Mouse (Mus musculus) intestine, postnatal 0 days (tissue): ENCODE measurements around the gene Xkr8. TPM values are rescaled to one million over a fixed set of nuclear protein-coding genes. Genes with fewer than 3 reads are reported as not detected.
"Not testable (repeated sequence)": the region's sequence is repeated elsewhere in the genome, so short reads cannot be mapped to it uniquely, and the experiment has no call there.

Experiments used
- ATAC-seq: fragments of 200-750 bp; cut with Nextera tagmentation; 2 replicates; pipeline ENCODE4 v1.8.0; 2017; ENCODE audit warnings: mild to moderate bottlenecking, moderate TSS enrichment, moderate library complexity
- H3K27ac ChIP-seq: fragments of 300-500 bp; sonication (generic); 2 replicates; pipeline ENCODE4 v1.5.1; 2014; ENCODE audit warnings: mild to moderate bottlenecking, low read depth, low read length, moderate library complexity
- H3K27me3 ChIP-seq: fragments of 300-500 bp; sonication (generic); replicated peaks from 2 replicates; pipeline ENCODE4 v1.6.1; 2014; ENCODE audit warnings: low read length, mixed read lengths; ENCODE audit not compliant: control insufficient read depth, insufficient read depth
- H3K36me3 ChIP-seq: fragments of 300-500 bp; sonication (generic); 2 replicates; pipeline ENCODE4 v1.6.1; 2014; ENCODE audit warnings: mild to moderate bottlenecking, moderate library complexity; ENCODE audit not compliant: control insufficient read depth, insufficient read depth
- H3K4me1 ChIP-seq: fragments of 300-500 bp; sonication (generic); replicated peaks from 2 replicates; pipeline ENCODE4 v1.6.1; 2014; ENCODE audit warnings: antibody characterized with exemption, low read length, mixed read lengths; ENCODE audit not compliant: control insufficient read depth, insufficient read depth
- H3K4me2 ChIP-seq: fragments of 300-500 bp; sonication (generic); replicated peaks from 2 replicates; pipeline ENCODE4 v1.6.1; 2014; ENCODE audit warnings: low read depth, mild to moderate bottlenecking, moderate library complexity
- H3K4me3 ChIP-seq: fragments of 300-500 bp; sonication (generic); 2 replicates; pipeline ENCODE4 v1.5.1; 2014; ENCODE audit warnings: low read depth, low read length
- H3K9ac ChIP-seq: fragments of 300-500 bp; sonication (generic); 2 replicates; pipeline ENCODE4 v1.6.1; 2014; ENCODE audit warnings: mild to moderate bottlenecking, low read depth, low read length
- H3K9me3 ChIP-seq: fragments of 300-500 bp; sonication (generic); 2 replicates; pipeline ENCODE4 v1.6.1; 2016; ENCODE audit warnings: mixed run types; ENCODE audit not compliant: control insufficient read depth
- CTCF ChIP-seq: sonication (generic); IDR thresholded peaks from 2 replicates; pipeline ENCODE4 v1.5.1; 2016; ENCODE audit warnings: low read depth, mild to moderate bottlenecking, control low read depth, antibody characterized with exemption, moderate library complexity
- WGBS: fragments of 180-500 bp; shearing (Covaris S2); extraction: QIAGEN DNeasy Blood & Tissue Kit; methylation state at CpG from one replicate; pipeline ENCODE4 v1.1.7; 2014; 5-methylcytosine and 5-hydroxymethylcytosine counted together
- polyA plus RNA-seq: library from polyadenylated mRNA; unstranded; fragments of >200 nt; fragmentation: Nextera tagmentation; extraction: Ambion mirVana; gene quantifications from 2 replicates; pipeline ENCODE4 v1.2.1, GENCODE M21; 2015

The Xkr8 gene
- polyA plus RNA-seq, 1 experiment from 2014 or later = 3.3 TPM

GRCm38 (mm10) chr4:132767914-132768876, 35.8 kb upstream of the Xkr8 start, which contains the start of gene Rpa2:
Rpa2 (plus strand) TSS chr4:132768332.
- Histone ChIP-seq H3K36me3 (peaks cover 21% of the 10 kb centered on the region), H3K27me3 (no peaks in the 10 kb centered on the region), H3K27ac (peak within 1 kb of the TSS; percentile 73), H3K4me3 (peak within 1 kb of the TSS; percentile 84), H3K9me3 (no peaks in the 10 kb centered on the region), H3K4me2 (peak within 1 kb of the TSS; percentile 85), H3K4me1 (no peaks in the 10 kb centered on the region), H3K9ac (peak within 1 kb of the TSS; percentile 76)
- 0 out of 2 replicates have a peak, but pooled peaks have one; percentile 15 for TF ChIP-seq CTCF
- under 1% methylated on average over 71 of the region's 71 CpGs for WGBS
- ATAC-seq = peak; percentile 96

- 79% methylated on average over 3 of the region's 3 CpGs for WGBS
Measured at GRCm38 (mm10) chr4:132763125-132763524, 30.8 kb upstream of the Xkr8 start.

GRCm38 (mm10) chr4:132762602-132763001, 30.3 kb upstream of the Xkr8 start:
- Histone ChIP-seq H3K27ac (peak overlapping the region; percentile 73; the same call in 1 of the 2 replicates), H3K4me3 (no peak overlapping the region), H3K4me2 (no peak overlapping the region), H3K9ac (no peak overlapping the region), H3K27me3 (0 out of 2 replicates have a peak, but pooled peaks cover 2% of the 10 kb centered on the region), H3K36me3 (no peaks in the 10 kb centered on the region), H3K9me3 (no peaks in the 10 kb centered on the region), H3K4me1 (no peaks in the 10 kb centered on the region)
- no peak for TF ChIP-seq CTCF
- peak; percentile 84 for ATAC-seq
- 32% methylated on average over 6 of the region's 6 CpGs for WGBS

More at GRCm38 (mm10) chr4:132763125-132763524, 30.8 kb upstream of the Xkr8 start:
- H3K4me1 ChIP-seq, H3K4me3 ChIP-seq, H3K9ac ChIP-seq, H3K9me3 ChIP-seq, H3K4me2 ChIP-seq, H3K27me3 ChIP-seq, ATAC-seq, H3K36me3 ChIP-seq: not testable (repeated sequence)
- TF ChIP-seq CTCF = peak; percentile 41
- H3K27ac ChIP-seq = peak overlapping the region; percentile 73

- no peak overlapping the region for H3K27ac ChIP-seq
- no peak overlapping the region for H3K9ac ChIP-seq
- H3K4me2 ChIP-seq = no peak overlapping the region
- H3K4me1 ChIP-seq = no peaks in the 10 kb centered on the region; the same call in 1 of the 2 replicates
- H3K36me3 ChIP-seq = no peaks in the 10 kb centered on the region
- ATAC-seq = peak; percentile 56; the same call in 1 of the 2 replicates
- no peak for TF ChIP-seq CTCF
- H3K4me3 ChIP-seq = no peak overlapping the region
- H3K9me3 ChIP-seq = no peaks in the 10 kb centered on the region
- H3K27me3 ChIP-seq = 0 out of 2 replicates have a peak, but pooled peaks cover 5% of the 10 kb centered on the region
- 20% methylated on average over 3 of the region's 3 CpGs for WGBS
Measured at GRCm38 (mm10) chr4:132760296-132760695, 27.9 kb upstream of the Xkr8 start.

GRCm38 (mm10) chr4:132757633-132758351, 25.4 kb upstream of the Xkr8 start:
- Histone ChIP-seq H3K9me3 (no peaks in the 10 kb centered on the region), H3K4me3 (no peak overlapping the region), H3K9ac (no peak overlapping the region), H3K4me2 (peak overlapping the region; percentile 76; the same call in 1 of the 2 replicates), H3K4me1 (no peaks in the 10 kb centered on the region; the same call in 1 of the 2 replicates), H3K27me3 (0 out of 2 replicates have a peak, but pooled peaks cover 5% of the 10 kb centered on the region), H3K27ac (no peak overlapping the region), H3K36me3 (no peaks in the 10 kb centered on the region)
- no peak for ATAC-seq
- WGBS = 80% methylated on average over 7 of the region's 7 CpGs
- TF ChIP-seq CTCF = no peak

GRCm38 (mm10) chr4:132756974-132757373, 24.6 kb upstream of the Xkr8 start, which contains the start of gene Smpdl3b:
Smpdl3b (minus strand) TSS chr4:132757252.
- Histone ChIP-seq H3K4me3 (peak within 1 kb of the TSS; percentile 46), H3K36me3 (no peaks in the 10 kb centered on the region), H3K9ac (peak within 1 kb of the TSS; percentile 50; the same call in 1 of the 2 replicates), H3K4me1 (no peaks in the 10 kb centered on the region; the same call in 1 of the 2 replicates), H3K27ac (no peak within 1 kb of the TSS), H3K4me2 (peak within 1 kb of the TSS; percentile 76), H3K9me3 (no peaks in the 10 kb centered on the region), H3K27me3 (0 out of 2 replicates have a peak, but pooled peaks cover 5% of the 10 kb centered on the region)
- ATAC-seq = peak; percentile 55
- TF ChIP-seq CTCF = peak; percentile 80
- WGBS = under 1% methylated on average over 22 of the region's 22 CpGs
